Mouse (Mus musculus) heart, adult 18-20 months (tissue): ENCODE data around the gene Milr1. TPM values are rescaled to one million over a fixed set of nuclear protein-coding genes. Genes with fewer than 3 reads are reported as not detected.
"Not testable (repeated sequence)": the region's sequence is repeated elsewhere in the genome, so short reads cannot be mapped to it uniquely, and the experiment has no call there.

Experiments used
- DNase-seq, 2 experiments: peaks; one replicate each; pipeline ENCODE4 v3.0.0; 2021 to 2022; ENCODE audit warnings: mixed read lengths in 1 of 2
- total RNA-seq, 2 experiments: library from RNA; stranded (reverse); gene quantifications; 2 replicates each; pipeline ENCODE4 v1.2.3; 2021

Milr1 gene
- total RNA-seq, 2 experiments from 2014 or later: 0.54 to 1.7 TPM

- no peak for DNase-seq
Observed at GRCm38 (mm10) chr11:106776960-106777359, 25.9 kb downstream of the Milr1 start.

- DNase-seq: no peak
Observed at GRCm38 (mm10) chr11:106777395-106777794, 26.4 kb downstream of the Milr1 start.

GRCm38 (mm10) chr11:106778132-106778531, 27.1 kb downstream of the Milr1 start:
- no peak for DNase-seq

GRCm38 (mm10) chr11:106778589-106779387, 27.8 kb downstream of the Milr1 start:
- DNase-seq: no peak

- peak; percentile 93 to 95 for DNase-seq
Observed at GRCm38 (mm10) chr11:106779388-106780088, 28.5 kb downstream of the Milr1 start, which contains the start of gene Polg2. Polg2 (minus strand) TSS chr11:106779537.

- DNase-seq: peak in 1 of 2 experiments; percentile 33
Observed at GRCm38 (mm10) chr11:106780089-106780425, 29.0 kb downstream of the Milr1 start.

- no peak for DNase-seq
Observed at GRCm38 (mm10) chr11:106780590-106781220, 29.7 kb downstream of the Milr1 start.

GRCm38 (mm10) chr11:106782271-106782670, 31.2 kb downstream of the Milr1 start:
- not testable (repeated sequence) for DNase-seq

GRCm38 (mm10) chr11:106782841-106783764, 32.1 kb downstream of the Milr1 start:
- no peak for DNase-seq

GRCm38 (mm10) chr11:106784476-106784875, 33.5 kb downstream of the Milr1 start:
- no peak for DNase-seq

- DNase-seq: no peak
Observed at GRCm38 (mm10) chr11:106785043-106785442, 34.0 kb downstream of the Milr1 start.

- DNase-seq: peak; percentile 93 to 95
Observed at GRCm38 (mm10) chr11:106787131-106788025, 36.4 kb downstream of the Milr1 start.

GRCm38 (mm10) chr11:106788026-106788774, 37.2 kb downstream of the Milr1 start:
- peak; percentile 98 to 99 for DNase-seq

- DNase-seq: peak; percentile 94 to 98
Observed at GRCm38 (mm10) chr11:106788775-106789459, 37.9 kb downstream of the Milr1 start, which contains the start of the genes Ddx5 and Cep95. Ddx5 (minus strand) TSS chr11:106789185. Cep95 (plus strand) TSS chr11:106789252.

- DNase-seq: no peak
Observed at GRCm38 (mm10) chr11:106789649-106790048, 38.6 kb downstream of the Milr1 start.

GRCm38 (mm10) chr11:106793846-106794245, 42.8 kb downstream of the Milr1 start:
- no peak for DNase-seq

GRCm38 (mm10) chr11:106795679-106796078, 44.7 kb downstream of the Milr1 start:
- DNase-seq: no peak

GRCm38 (mm10) chr11:106802069-106802627, 51.1 kb downstream of the Milr1 start:
- no peak for DNase-seq

- DNase-seq: not testable (repeated sequence)
Observed at GRCm38 (mm10) chr11:106807442-106807841, 56.4 kb downstream of the Milr1 start.
